Mouse (Mus musculus): ENCODE data around the gene Osgin1.
A peak's percentile ranks its signal among the peaks of the same experiment; 100 is the strongest.

- TF ChIP-seq POLR2A (IDR thresholded peaks at IDR 0.05; ENCODE audit: borderline replicate concordance, extremely low read depth, insufficient read depth, insufficient read length, poor library complexity, severe bottlenecking), result peak; percentile 82; the same call in 1 of the 2 replicates
- TF ChIP-seq CTCF (IDR thresholded peaks at IDR 0.05; ENCODE audit: borderline replicate concordance, extremely low read depth, insufficient read depth, insufficient read length), result no peak
Measured at GRCm38 (mm10) chr8:119394524-119395026, 39.3 kb upstream of the Osgin1 start, which contains the start of gene Mlycd.
